Mouse (Mus musculus) hindbrain, embryonic 10.5 days (tissue): Measurements from ENCODE around the gene Zcchc2. TPM values are rescaled to one million over a fixed set of nuclear protein-coding genes. Genes with fewer than 3 reads are reported as not detected.

Source experiments
- DNase-seq: peaks from one replicate; pipeline ENCODE4 v3.0.0-alpha.2; 2017; ENCODE audit warnings: low spot score
- H3K27ac ChIP-seq: fragments of 300-500 bp; sonication (generic); 2 replicates; pipeline ENCODE4 v1.5.1; 2016; ENCODE audit warnings: mild to moderate bottlenecking, moderate library complexity
- H3K27me3 ChIP-seq: fragments of 300-500 bp; sonication (generic); 2 replicates; pipeline ENCODE4 v1.6.1; 2016; ENCODE audit warnings: mild to moderate bottlenecking; ENCODE audit not compliant: poor library complexity, insufficient read depth, severe bottlenecking
- H3K36me3 ChIP-seq: fragments of 300-500 bp; sonication (generic); 2 replicates; pipeline ENCODE4 v1.6.1; 2016; ENCODE audit warnings: mild to moderate bottlenecking, moderate library complexity
- H3K4me1 ChIP-seq: fragments of 300-500 bp; sonication (generic); replicated peaks from 2 replicates; pipeline ENCODE4 v1.6.1; 2016; ENCODE audit warnings: mild to moderate bottlenecking
- H3K4me3 ChIP-seq: fragments of 300-500 bp; sonication (generic); 2 replicates; pipeline ENCODE4 v1.5.1; 2016; ENCODE audit warnings: mild to moderate bottlenecking, moderate library complexity
- H3K9me3 ChIP-seq: fragments of 300-500 bp; sonication (generic); 2 replicates; pipeline ENCODE4 v1.6.1; 2016; ENCODE audit warnings: mild to moderate bottlenecking, moderate library complexity
- WGBS: fragments of 180-500 bp; shearing (Covaris S2); methylation state at CpG from one replicate; pipeline ENCODE4 v1.1.7; 2016; 5-methylcytosine and 5-hydroxymethylcytosine counted together
- polyA plus RNA-seq: library from polyadenylated mRNA; unstranded; fragments of >200 nt; fragmentation: Nextera tagmentation; extraction: Ambion mirVana; gene quantifications from 2 replicates; pipeline ENCODE4 v1.2.1, GENCODE M21; 2016

The Zcchc2 gene
- 1.4 and 1.9 TPM in 2 replicates for polyA plus RNA-seq

GRCm38 (mm10) chr1:105990138-105990821 lies at the start of gene Zcchc2:
TSS of gene Zcchc2 (plus strand) at chr1:105990406.
- peak within 1 kb of the TSS; percentile 89 for H3K4me3 ChIP-seq
- WGBS: under 1% methylated on average over 73 of the region's 83 CpGs
- no peaks in the 10 kb centered on the region for H3K36me3 ChIP-seq
- peak; percentile 98 for DNase-seq
- peaks cover 15% of the 10 kb centered on the region for H3K27me3 ChIP-seq
- H3K4me1 ChIP-seq: peaks cover 40% of the 10 kb centered on the region
- H3K27ac ChIP-seq: peak within 1 kb of the TSS; percentile 92
- H3K9me3 ChIP-seq: no peaks in the 10 kb centered on the region

GRCm38 (mm10) chr1:105944927-105945580 lies 45.2 kb upstream of the Zcchc2 start:
- Histone ChIP-seq H3K9me3 (no peaks in the 10 kb centered on the region), H3K27me3 (no peaks in the 10 kb centered on the region), H3K4me3 (no peak overlapping the region), H3K27ac (no peak overlapping the region), H3K4me1 (no peaks in the 10 kb centered on the region), H3K36me3 (no peaks in the 10 kb centered on the region)
- WGBS: 84% methylated on average over 10 of the region's 10 CpGs
- no peak for DNase-seq

GRCm38 (mm10) chr1:105946581-105947540 lies 43.3 kb upstream of the Zcchc2 start:
- Histone ChIP-seq H3K4me3 (no peak overlapping the region), H3K27me3 (no peaks in the 10 kb centered on the region), H3K4me1 (no peaks in the 10 kb centered on the region), H3K9me3 (no peaks in the 10 kb centered on the region), H3K27ac (no peak overlapping the region), H3K36me3 (no peaks in the 10 kb centered on the region)
- DNase-seq: no peak
- WGBS: 79% methylated on average over 13 of the region's 13 CpGs

- no peaks in the 10 kb centered on the region for H3K27me3 ChIP-seq
- no peak overlapping the region for H3K4me3 ChIP-seq
- H3K36me3 ChIP-seq: no peaks in the 10 kb centered on the region
- no peak for DNase-seq
- H3K9me3 ChIP-seq: no peaks in the 10 kb centered on the region
- WGBS: 81% methylated on average over 6 of the region's 6 CpGs
- no peaks in the 10 kb centered on the region for H3K4me1 ChIP-seq
- H3K27ac ChIP-seq: no peak overlapping the region
Measured at GRCm38 (mm10) chr1:105948352-105948751, 41.9 kb upstream of the Zcchc2 start.

GRCm38 (mm10) chr1:105953588-105953987 lies 36.6 kb upstream of the Zcchc2 start:
- H3K4me3 ChIP-seq: no peak overlapping the region
- no peak for DNase-seq
- 64% methylated on average over 2 of the region's 2 CpGs for WGBS

GRCm38 (mm10) chr1:105954047-105954446 lies 36.2 kb upstream of the Zcchc2 start:
- Histone ChIP-seq H3K9me3 (peaks cover 6% of the 10 kb centered on the region; the same call in 1 of the 2 replicates), H3K27ac (no peak overlapping the region), H3K4me1 (no peaks in the 10 kb centered on the region), H3K27me3 (no peaks in the 10 kb centered on the region), H3K36me3 (no peaks in the 10 kb centered on the region), H3K4me3 (no peak overlapping the region)
- DNase-seq: no peak

More at GRCm38 (mm10) chr1:105953588-105953987, 36.6 kb upstream of the Zcchc2 start:
- no peaks in the 10 kb centered on the region for H3K36me3 ChIP-seq
- H3K9me3 ChIP-seq: peaks cover 6% of the 10 kb centered on the region; the same call in 1 of the 2 replicates
- no peaks in the 10 kb centered on the region for H3K4me1 ChIP-seq
- H3K27me3 ChIP-seq: no peaks in the 10 kb centered on the region
- no peak overlapping the region for H3K27ac ChIP-seq

- DNase-seq: no peak
- no peaks in the 10 kb centered on the region for H3K27me3 ChIP-seq
- H3K4me3 ChIP-seq: no peak overlapping the region
- H3K9me3 ChIP-seq: peaks cover 6% of the 10 kb centered on the region; the same call in 1 of the 2 replicates
- WGBS: 74% methylated on average over 5 of the region's 5 CpGs
- H3K27ac ChIP-seq: no peak overlapping the region
- no peaks in the 10 kb centered on the region for H3K4me1 ChIP-seq
- no peaks in the 10 kb centered on the region for H3K36me3 ChIP-seq
Measured at GRCm38 (mm10) chr1:105956057-105956456, 34.1 kb upstream of the Zcchc2 start.

GRCm38 (mm10) chr1:105961472-105961871 lies 28.7 kb upstream of the Zcchc2 start:
- no peaks in the 10 kb centered on the region for H3K27me3 ChIP-seq
- no peak overlapping the region for H3K4me3 ChIP-seq
- no peaks in the 10 kb centered on the region for H3K4me1 ChIP-seq
- H3K36me3 ChIP-seq: no peaks in the 10 kb centered on the region
- no peak for DNase-seq
- WGBS: 72% methylated on average over 4 of the region's 4 CpGs
- H3K9me3 ChIP-seq: no peaks in the 10 kb centered on the region
- no peak overlapping the region for H3K27ac ChIP-seq

GRCm38 (mm10) chr1:105962084-105962818 lies 28.0 kb upstream of the Zcchc2 start:
- no peak for DNase-seq
- no peak overlapping the region for H3K27ac ChIP-seq
- 68% methylated on average over 7 of the region's 7 CpGs for WGBS
- no peak overlapping the region for H3K4me3 ChIP-seq
- no peaks in the 10 kb centered on the region for H3K27me3 ChIP-seq
- no peaks in the 10 kb centered on the region for H3K4me1 ChIP-seq
- H3K36me3 ChIP-seq: no peaks in the 10 kb centered on the region
- no peaks in the 10 kb centered on the region for H3K9me3 ChIP-seq

- H3K27ac ChIP-seq: no peak overlapping the region
- no peaks in the 10 kb centered on the region for H3K4me1 ChIP-seq
- no peaks in the 10 kb centered on the region for H3K36me3 ChIP-seq
- 95% methylated on average over 9 of the region's 9 CpGs for WGBS
- no peak for DNase-seq
- H3K9me3 ChIP-seq: no peaks in the 10 kb centered on the region
- H3K4me3 ChIP-seq: no peak overlapping the region
- no peaks in the 10 kb centered on the region for H3K27me3 ChIP-seq
Measured at GRCm38 (mm10) chr1:105962852-105963251, 27.4 kb upstream of the Zcchc2 start.

- no peaks in the 10 kb centered on the region for H3K9me3 ChIP-seq
- H3K4me3 ChIP-seq: no peak overlapping the region
- no peak for DNase-seq
- H3K36me3 ChIP-seq: no peaks in the 10 kb centered on the region
- no peaks in the 10 kb centered on the region for H3K4me1 ChIP-seq
- H3K27me3 ChIP-seq: no peaks in the 10 kb centered on the region
- no peak overlapping the region for H3K27ac ChIP-seq
- WGBS: 68% methylated on average over 4 of the region's 4 CpGs
Measured at GRCm38 (mm10) chr1:105964514-105964913, 25.7 kb upstream of the Zcchc2 start.

- Histone ChIP-seq H3K4me1 (no peaks in the 10 kb centered on the region), H3K27ac (no peak overlapping the region), H3K27me3 (no peaks in the 10 kb centered on the region), H3K4me3 (no peak overlapping the region), H3K9me3 (no peaks in the 10 kb centered on the region), H3K36me3 (no peaks in the 10 kb centered on the region)
- WGBS: 87% methylated on average over 5 of the region's 5 CpGs
- no peak for DNase-seq
Measured at GRCm38 (mm10) chr1:105965189-105965588, 25.0 kb upstream of the Zcchc2 start.
